Mouse (Mus musculus): ENCODE results near the gene Rmnd1.
"Not testable (repeated sequence)": the region's sequence is repeated elsewhere in the genome, so short reads cannot be mapped to it uniquely, and the experiment has no call there.

The Rmnd1 gene

GRCm38 (mm10) chr10:4432123-4432931 is at the start of gene Rmnd1, which contains the start of gene Armt1:
Gene Rmnd1, minus strand, starts transcription at chr10:4432388.
Gene Armt1, plus strand, starts transcription at chr10:4432467.
- peak; percentile 95 for DNase-seq (ENCODE audit: low spot score)

GRCm38 (mm10) chr10:4481695-4482094 is 49.5 kb upstream of the Rmnd1 start:
- DNase-seq (ENCODE audit: low spot score), result no peak

- no peak for DNase-seq (ENCODE audit: low spot score)
Measured at GRCm38 (mm10) chr10:4480929-4481328, 48.7 kb upstream of the Rmnd1 start.

- no peak for DNase-seq (ENCODE audit: low spot score)
Measured at GRCm38 (mm10) chr10:4476604-4477003, 44.4 kb upstream of the Rmnd1 start.

- no peak for DNase-seq (ENCODE audit: low spot score)
Measured at GRCm38 (mm10) chr10:4475431-4475830, 43.2 kb upstream of the Rmnd1 start.

- DNase-seq (ENCODE audit: low spot score), result no peak
Measured at GRCm38 (mm10) chr10:4473591-4473993, 41.4 kb upstream of the Rmnd1 start.

- DNase-seq (ENCODE audit: low spot score), result no peak
Measured at GRCm38 (mm10) chr10:4469406-4469805, 37.2 kb upstream of the Rmnd1 start.

- no peak for DNase-seq (ENCODE audit: low spot score)
Measured at GRCm38 (mm10) chr10:4465799-4466198, 33.6 kb upstream of the Rmnd1 start.

- DNase-seq (ENCODE audit: low spot score), result no peak
Measured at GRCm38 (mm10) chr10:4460201-4460600, 28.0 kb upstream of the Rmnd1 start.

- no peak for DNase-seq (ENCODE audit: low spot score)
Measured at GRCm38 (mm10) chr10:4456409-4456808, 24.2 kb upstream of the Rmnd1 start.

GRCm38 (mm10) chr10:4435416-4435815 is 3.2 kb upstream of the Rmnd1 start:
- DNase-seq (ENCODE audit: low spot score), result no peak

GRCm38 (mm10) chr10:4433871-4434270 is 1.7 kb upstream of the Rmnd1 start:
- DNase-seq (ENCODE audit: low spot score), result not testable (repeated sequence)

GRCm38 (mm10) chr10:4432996-4433755 is 988 bp upstream of the Rmnd1 start:
- DNase-seq (ENCODE audit: low spot score), result no peak

GRCm38 (mm10) chr10:4431746-4432122 is 454 bp downstream of the Rmnd1 start:
- no peak for DNase-seq (ENCODE audit: low spot score)

- no peak for DNase-seq (ENCODE audit: low spot score)
Measured at GRCm38 (mm10) chr10:4430826-4431225, 1.4 kb downstream of the Rmnd1 start.

- DNase-seq (ENCODE audit: low spot score), result no peak
Measured at GRCm38 (mm10) chr10:4430399-4430798, 1.8 kb downstream of the Rmnd1 start.

GRCm38 (mm10) chr10:4425245-4425644 is 6.9 kb downstream of the Rmnd1 start:
- DNase-seq (ENCODE audit: low spot score), result peak; percentile 28

- no peak for DNase-seq (ENCODE audit: low spot score)
Measured at GRCm38 (mm10) chr10:4407191-4407590, 25.0 kb downstream of the Rmnd1 start.

- DNase-seq (ENCODE audit: low spot score), result no peak
Measured at GRCm38 (mm10) chr10:4405511-4405910, 26.7 kb downstream of the Rmnd1 start.

GRCm38 (mm10) chr10:4404895-4405491 is 27.2 kb downstream of the Rmnd1 start:
- peak; percentile 46 for DNase-seq (ENCODE audit: low spot score)

GRCm38 (mm10) chr10:4398058-4398457 is 34.1 kb downstream of the Rmnd1 start:
- DNase-seq (ENCODE audit: low spot score), result no peak

- DNase-seq (ENCODE audit: low spot score), result no peak
Measured at GRCm38 (mm10) chr10:4395321-4395720, 36.9 kb downstream of the Rmnd1 start.

GRCm38 (mm10) chr10:4391851-4392250 is 40.3 kb downstream of the Rmnd1 start:
- peak; percentile 36 for DNase-seq (ENCODE audit: low spot score)
